Mouse (Mus musculus) thymus, postnatal 4 days (tissue): ENCODE results near the gene Hhat.

ENCODE experiments used
- DNase-seq: peaks from one replicate; pipeline ENCODE4 v3.0.0; 2021

Hhat gene

GRCm38 (mm10) chr1:192478176-192478575 lies 292.8 kb downstream of the Hhat start:
- no peak for DNase-seq

GRCm38 (mm10) chr1:192477556-192477955 lies 293.5 kb downstream of the Hhat start:
- no peak for DNase-seq

- DNase-seq: no peak
Observed at GRCm38 (mm10) chr1:192476704-192477103, 294.3 kb downstream of the Hhat start.

GRCm38 (mm10) chr1:192473134-192473533 lies 297.9 kb downstream of the Hhat start:
- no peak for DNase-seq

GRCm38 (mm10) chr1:192472366-192472765 lies 298.7 kb downstream of the Hhat start:
- no peak for DNase-seq

- DNase-seq: no peak
Observed at GRCm38 (mm10) chr1:192463732-192464131, 307.3 kb downstream of the Hhat start.

- peak; percentile 61 for DNase-seq
Observed at GRCm38 (mm10) chr1:192457526-192458206, 313.4 kb downstream of the Hhat start.

GRCm38 (mm10) chr1:192457037-192457436 lies 314.0 kb downstream of the Hhat start:
- DNase-seq: no peak

GRCm38 (mm10) chr1:192454981-192455380 lies 316.0 kb downstream of the Hhat start:
- DNase-seq: no peak

GRCm38 (mm10) chr1:192454501-192454900 lies 316.5 kb downstream of the Hhat start:
- no peak for DNase-seq

- no peak for DNase-seq
Observed at GRCm38 (mm10) chr1:192451722-192452121, 319.3 kb downstream of the Hhat start.

GRCm38 (mm10) chr1:192450425-192450824 lies 320.6 kb downstream of the Hhat start:
- DNase-seq: no peak

- DNase-seq: no peak
Observed at GRCm38 (mm10) chr1:192449572-192450351, 321.3 kb downstream of the Hhat start.

- no peak for DNase-seq
Observed at GRCm38 (mm10) chr1:192448512-192448911, 322.5 kb downstream of the Hhat start.

GRCm38 (mm10) chr1:192447666-192448065 lies 323.4 kb downstream of the Hhat start:
- no peak for DNase-seq
